Mouse (Mus musculus) embryonic facial prominence, embryonic 10.5 days (tissue): Measurements from ENCODE around the gene Ucp1. TPM values are rescaled to one million over a fixed set of nuclear protein-coding genes. Genes with fewer than 3 reads are reported as not detected.
"Not testable (repeated sequence)": the region's sequence is repeated elsewhere in the genome, so short reads cannot be mapped to it uniquely, and the experiment has no call there.

Experiments used
- DNase-seq: peaks from one replicate; pipeline ENCODE4 v3.0.0-alpha.2; 2017; ENCODE audit warnings: low spot score
- H3K27ac ChIP-seq: fragments of 300-500 bp; sonication (generic); replicated peaks from 2 replicates; pipeline ENCODE4 v1.5.1; 2016; ENCODE audit warnings: mild to moderate bottlenecking
- H3K27me3 ChIP-seq: fragments of 300-500 bp; sonication (generic); replicated peaks from 2 replicates; pipeline ENCODE4 v1.6.1; 2016; ENCODE audit warnings: low read depth, mild to moderate bottlenecking; ENCODE audit not compliant: poor library complexity, severe bottlenecking
- H3K36me3 ChIP-seq: fragments of 300-500 bp; sonication (generic); replicated peaks from 2 replicates; pipeline ENCODE4 v1.6.1; 2016; ENCODE audit warnings: mild to moderate bottlenecking, moderate library complexity
- H3K4me1 ChIP-seq: fragments of 300-500 bp; sonication (generic); 2 replicates; pipeline ENCODE4 v1.6.1; 2016
- H3K4me3 ChIP-seq: fragments of 300-500 bp; sonication (generic); 2 replicates; pipeline ENCODE4 v1.5.1; 2016; ENCODE audit warnings: mild to moderate bottlenecking, moderate library complexity
- H3K9me3 ChIP-seq: fragments of 300-500 bp; sonication (generic); 2 replicates; pipeline ENCODE4 v1.6.1; 2016; ENCODE audit warnings: mild to moderate bottlenecking
- WGBS: fragments of 180-500 bp; shearing (Covaris S2); methylation state at CpG from one replicate; pipeline ENCODE4 v1.1.7; 2016; 5-methylcytosine and 5-hydroxymethylcytosine counted together
- polyA plus RNA-seq: library from polyadenylated mRNA; unstranded; fragments of >200 nt; fragmentation: Nextera tagmentation; extraction: Ambion mirVana; gene quantifications from 2 replicates; pipeline ENCODE4 v1.2.1, GENCODE M21; 2016

Ucp1 gene
- polyA plus RNA-seq, 1 experiment from 2014 or later, result 0.09 TPM

GRCm38 (mm10) chr8:83297375-83297774, 7.2 kb downstream of the Ucp1 start:
- Histone ChIP-seq H3K4me3 (no peak overlapping the region), H3K27me3 (no peaks in the 10 kb centered on the region), H3K36me3 (no peaks in the 10 kb centered on the region), H3K9me3 (0 out of 2 replicates have a peak, but pooled peaks cover 2% of the 10 kb centered on the region), H3K27ac (no peak overlapping the region), H3K4me1 (peaks cover 8% of the 10 kb centered on the region; the same call in 1 of the 2 replicates)
- DNase-seq, result no peak
- 74% methylated on average over 4 of the region's 4 CpGs for WGBS

- no peak for DNase-seq
- Histone ChIP-seq H3K4me1 (peaks cover 5% of the 10 kb centered on the region; the same call in 1 of the 2 replicates), H3K36me3 (no peaks in the 10 kb centered on the region), H3K4me3 (no peak overlapping the region), H3K27ac (no peak overlapping the region), H3K9me3 (0 out of 2 replicates have a peak, but pooled peaks cover 2% of the 10 kb centered on the region), H3K27me3 (no peaks in the 10 kb centered on the region)
- 63% methylated on average over 1 of the region's 1 CpGs for WGBS
Measured at GRCm38 (mm10) chr8:83300135-83300534, 10.0 kb downstream of the Ucp1 start.

GRCm38 (mm10) chr8:83304946-83305345, 14.8 kb downstream of the Ucp1 start:
- 95% methylated on average over 1 of the region's 1 CpGs for WGBS
- no peak for DNase-seq
- Histone ChIP-seq H3K4me3 (no peak overlapping the region), H3K9me3 (0 out of 2 replicates have a peak, but pooled peaks cover 2% of the 10 kb centered on the region), H3K27me3 (no peaks in the 10 kb centered on the region), H3K4me1 (no peaks in the 10 kb centered on the region), H3K27ac (no peak overlapping the region), H3K36me3 (no peaks in the 10 kb centered on the region)

- Histone ChIP-seq H3K36me3 (peaks cover 12% of the 10 kb centered on the region; the same call in 1 of the 2 replicates), H3K27me3 (no peaks in the 10 kb centered on the region), H3K27ac (no peak overlapping the region), H3K9me3 (no peaks in the 10 kb centered on the region), H3K4me3 (no peak overlapping the region), H3K4me1 (no peaks in the 10 kb centered on the region)
- no peak for DNase-seq
- WGBS, result 86% methylated on average over 6 of the region's 6 CpGs
Measured at GRCm38 (mm10) chr8:83309836-83310235, 19.7 kb downstream of the Ucp1 start.

- WGBS, result 77% methylated on average over 4 of the region's 4 CpGs
- H3K36me3 ChIP-seq, result peaks cover 54% of the 10 kb centered on the region
- H3K9me3 ChIP-seq, H3K4me3 ChIP-seq, H3K27ac ChIP-seq, H3K4me1 ChIP-seq, H3K27me3 ChIP-seq, DNase-seq: not testable (repeated sequence)
Measured at GRCm38 (mm10) chr8:83315084-83315483, 24.9 kb downstream of the Ucp1 start.

- Histone ChIP-seq H3K36me3 (peaks cover 60% of the 10 kb centered on the region), H3K27ac (no peak overlapping the region), H3K4me3 (no peak overlapping the region), H3K4me1 (peaks cover 10% of the 10 kb centered on the region), H3K27me3 (no peaks in the 10 kb centered on the region), H3K9me3 (no peaks in the 10 kb centered on the region)
- no peak for DNase-seq
- WGBS, result 53% methylated on average over 2 of the region's 2 CpGs
Measured at GRCm38 (mm10) chr8:83315691-83316090, 25.5 kb downstream of the Ucp1 start.

- peak overlapping the region; percentile 41; the same call in 1 of the 2 replicates for H3K27ac ChIP-seq
- no peaks in the 10 kb centered on the region for H3K27me3 ChIP-seq
- no peak overlapping the region for H3K4me3 ChIP-seq
- 34% methylated on average over 3 of the region's 3 CpGs for WGBS
- H3K36me3 ChIP-seq, result peaks cover 68% of the 10 kb centered on the region
- peaks cover 14% of the 10 kb centered on the region for H3K4me1 ChIP-seq
- H3K9me3 ChIP-seq, result no peaks in the 10 kb centered on the region
- DNase-seq, result peak; percentile 38
Measured at GRCm38 (mm10) chr8:83320543-83320942, 30.4 kb downstream of the Ucp1 start.

- DNase-seq, result no peak
- Histone ChIP-seq H3K36me3 (peaks cover 63% of the 10 kb centered on the region), H3K27ac (no peak overlapping the region), H3K4me3 (no peak overlapping the region), H3K9me3 (no peaks in the 10 kb centered on the region), H3K4me1 (peaks cover 11% of the 10 kb centered on the region), H3K27me3 (no peaks in the 10 kb centered on the region)
- 92% methylated on average over 6 of the region's 6 CpGs for WGBS
Measured at GRCm38 (mm10) chr8:83322374-83322773, 32.2 kb downstream of the Ucp1 start.

GRCm38 (mm10) chr8:83323056-83323455, 32.9 kb downstream of the Ucp1 start:
- Histone ChIP-seq H3K36me3 (peaks cover 64% of the 10 kb centered on the region), H3K27me3 (no peaks in the 10 kb centered on the region), H3K9me3 (no peaks in the 10 kb centered on the region), H3K4me3 (no peak overlapping the region), H3K4me1 (peaks cover 11% of the 10 kb centered on the region), H3K27ac (no peak overlapping the region)
- DNase-seq, result no peak
- WGBS, result 83% methylated on average over 2 of the region's 2 CpGs

- H3K27ac ChIP-seq, result no peak overlapping the region
- no peak for DNase-seq
- 91% methylated on average over 5 of the region's 5 CpGs for whole genome bisulfite sequencing
- no peak overlapping the region for H3K4me3 ChIP-seq
- H3K27me3 ChIP-seq, result no peaks in the 10 kb centered on the region
- H3K9me3 ChIP-seq, result no peaks in the 10 kb centered on the region
- H3K36me3 ChIP-seq, result peaks cover 34% of the 10 kb centered on the region
- peaks cover 11% of the 10 kb centered on the region for H3K4me1 ChIP-seq
Measured at GRCm38 (mm10) chr8:83327889-83328288, 37.7 kb downstream of the Ucp1 start.

GRCm38 (mm10) chr8:83331567-83331898, 41.4 kb downstream of the Ucp1 start:
- peak overlapping the region; percentile 93 for H3K4me3 ChIP-seq

GRCm38 (mm10) chr8:83331899-83332697, 41.9 kb downstream of the Ucp1 start, which contains the start of gene Elmod2:
TSS of gene Elmod2 (minus strand) at chr8:83332486.
- no peaks in the 10 kb centered on the region for H3K9me3 ChIP-seq
- H3K4me3 ChIP-seq, result peak within 1 kb of the TSS; percentile 93
- H3K27me3 ChIP-seq, result peaks cover 20% of the 10 kb centered on the region
- peaks cover 21% of the 10 kb centered on the region for H3K36me3 ChIP-seq
- DNase-seq, result peak; percentile 98
- peaks cover 14% of the 10 kb centered on the region for H3K4me1 ChIP-seq
- WGBS, result under 1% methylated on average over 85 of the region's 85 CpGs
- peak within 1 kb of the TSS; percentile 90 for H3K27ac ChIP-seq

More at GRCm38 (mm10) chr8:83331567-83331898, 41.4 kb downstream of the Ucp1 start:
- H3K4me1 ChIP-seq, result peaks cover 14% of the 10 kb centered on the region
- WGBS, result 11% methylated on average over 7 of the region's 7 CpGs
- H3K36me3 ChIP-seq, result peaks cover 27% of the 10 kb centered on the region
- H3K27ac ChIP-seq, result peak overlapping the region; percentile 90
- peak; percentile 21 for DNase-seq
- H3K9me3 ChIP-seq, result no peaks in the 10 kb centered on the region
- H3K27me3 ChIP-seq, result peaks cover 20% of the 10 kb centered on the region

GRCm38 (mm10) chr8:83332864-83333263, 42.7 kb downstream of the Ucp1 start:
- H3K4me1 ChIP-seq, result peaks cover 14% of the 10 kb centered on the region
- no peak for DNase-seq
- H3K9me3 ChIP-seq, result no peaks in the 10 kb centered on the region
- peaks cover 14% of the 10 kb centered on the region for H3K36me3 ChIP-seq
- H3K4me3 ChIP-seq, result peak overlapping the region; percentile 93
- H3K27ac ChIP-seq, result peak overlapping the region; percentile 90; the same call in 1 of the 2 replicates
- H3K27me3 ChIP-seq, result peaks cover 20% of the 10 kb centered on the region
- 6% methylated on average over 7 of the region's 7 CpGs for WGBS
